Mouse (Mus musculus) lung, postnatal 0 days (tissue): ENCODE measurements around the gene Hist2h2ac.

Source experiments
- CTCF ChIP-seq: IDR thresholded peaks from 2 replicates; pipeline ENCODE4 v1.5.1; 2016; ENCODE audit warnings: antibody characterized with exemption, mild to moderate bottlenecking
- EP300 ChIP-seq: IDR thresholded peaks from 2 replicates; pipeline ENCODE4 v1.6.1; 2016; ENCODE audit warnings: antibody characterized with exemption, mild to moderate bottlenecking, control low read depth

DNA sequence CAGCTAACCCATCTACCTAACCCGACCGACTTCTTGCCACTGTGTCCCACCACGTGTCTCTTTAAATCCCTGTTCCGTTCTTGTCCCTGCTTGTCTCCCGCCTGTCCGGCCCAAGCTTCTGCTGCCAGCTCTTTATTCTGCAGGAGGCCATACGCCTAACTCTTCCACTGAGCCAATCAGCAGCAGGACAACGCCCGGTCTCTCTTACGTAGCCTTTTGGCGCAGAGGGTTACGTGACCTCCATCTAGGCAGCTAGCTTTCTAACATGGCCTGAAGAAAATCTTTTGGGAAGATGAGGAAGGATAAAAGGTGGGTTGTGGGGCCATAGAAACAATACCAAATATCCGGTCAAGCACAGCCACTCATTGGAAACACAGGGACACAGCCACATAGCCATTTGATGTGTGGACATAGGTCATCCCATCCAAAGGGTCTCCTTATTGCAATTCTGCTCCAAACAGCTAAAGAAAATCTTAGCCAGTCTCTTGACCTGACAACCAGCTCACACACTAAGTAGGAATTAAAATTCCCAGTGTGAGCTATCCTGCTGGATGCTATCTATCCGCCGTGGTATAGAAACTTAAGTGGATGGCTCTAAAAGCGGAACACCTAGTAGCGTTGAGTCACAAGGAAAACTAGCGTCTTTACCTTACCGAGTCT lies 41.7 kb upstream of the Hist2h2ac start:
- TF ChIP-seq CTCF (0 out of 2 replicates have a peak, but pooled peaks have one; percentile 0), EP300 (no peak)
